Mouse (Mus musculus) CH12.LX (cell line): Measurements from ENCODE around the gene Ap1m2.

ENCODE experiments used
- BHLHE40 ChIP-seq: IDR thresholded peaks from 2 replicates; pipeline ENCODE4 v1.6.1; 2011; ENCODE audit warnings: mild to moderate bottlenecking, low read depth, low read length, improper control_type of control experiment
- CTCF ChIP-seq, 2 experiments: IDR thresholded peaks in 1 of 2; conservative IDR thresholded peaks in 1 of 2; 2 replicates each; pipeline ENCODE4 v1.5.1; 2011 to 2012; ENCODE audit warnings: low read depth in 2 of 2, low read length in 2 of 2, improper control_type of control experiment in 1 of 2, inconsistent platforms in 1 of 2, mild to moderate bottlenecking in 1 of 2, moderate library complexity in 1 of 2
- MAFK ChIP-seq: IDR thresholded peaks from 2 replicates; pipeline ENCODE4 v1.6.1; 2011; ENCODE audit warnings: low read length, improper control_type of control experiment; ENCODE audit not compliant: insufficient replicate concordance
- POLR2A ChIP-seq: IDR thresholded peaks from 2 replicates; pipeline ENCODE4 v1.6.1; 2011; ENCODE audit warnings: low read depth, mild to moderate bottlenecking, improper control_type of control experiment, low read length
- POLR2AphosphoS2 ChIP-seq: IDR thresholded peaks from 2 replicates; pipeline ENCODE4 v1.6.1; 2011; ENCODE audit warnings: low read depth, low read length, improper control_type of control experiment
- TBP ChIP-seq: conservative IDR thresholded peaks from 2 replicates; pipeline ENCODE4 v1.6.1; 2011; ENCODE audit warnings: low read depth, low read length, improper control_type of control experiment
- UBTF ChIP-seq: IDR thresholded peaks from 2 replicates; pipeline ENCODE4 v1.6.1; 2012; ENCODE audit warnings: low read depth, mild to moderate bottlenecking, inconsistent platforms, low read length, improper control_type of control experiment, moderate library complexity
- USF1 ChIP-seq: IDR thresholded peaks from 2 replicates; pipeline ENCODE4 v1.6.1; 2014; ENCODE audit warnings: low read depth, mild to moderate bottlenecking, inconsistent platforms, low read length, improper control_type of control experiment
- ZMIZ1 ChIP-seq: IDR thresholded peaks from 2 replicates; pipeline ENCODE4 v1.6.1; 2012; ENCODE audit warnings: low read depth, mild to moderate bottlenecking, inconsistent platforms, low read length, improper control_type of control experiment
- ZNF384 ChIP-seq: IDR thresholded peaks from 2 replicates; pipeline ENCODE4 v1.6.1; 2012; ENCODE audit warnings: low read depth, low read length, improper control_type of control experiment, inconsistent platforms

- TF ChIP-seq BHLHE40 (no peak), MAFK (no peak), CTCF (conservative IDR thresholded peaks at IDR 0.05 in 1 of 2, IDR thresholded peaks at IDR 0.05 in 1 of 2; ENCODE audit: low read depth in 2 of 2, low read length in 2 of 2) (no peak), UBTF (no peak), POLR2A (no peak), POLR2AphosphoS2 (no peak), TBP (no peak), ZNF384 (no peak), USF1 (no peak), ZMIZ1 (no peak)
Measured at GRCm38 (mm10) chr9:21249629-21250508, 62.3 kb downstream of the Ap1m2 start.
